Mouse (Mus musculus) embryonic facial prominence, embryonic 14.5 days (tissue): ENCODE results near the gene Tbxas1. TPM values are rescaled to one million over a fixed set of nuclear protein-coding genes. Genes with fewer than 3 reads are reported as not detected.

Experiments used
- ATAC-seq: fragments of 200-750 bp; cut with Nextera tagmentation; 2 replicates; pipeline ENCODE4 v1.8.0; 2017; ENCODE audit warnings: low read depth, moderate number of reproducible peaks, moderate TSS enrichment
- DNase-seq: peaks from one replicate; pipeline ENCODE4 v3.0.0-alpha.2; 2015; ENCODE audit warnings: low spot score
- H3K27ac ChIP-seq: fragments of 300-500 bp; sonication (generic); replicated peaks from 2 replicates; pipeline ENCODE4 v1.5.1; 2014; ENCODE audit warnings: low read depth, mild to moderate bottlenecking, low read length, moderate library complexity
- H3K27me3 ChIP-seq: fragments of 300-500 bp; sonication (generic); replicated peaks from 2 replicates; pipeline ENCODE4 v1.6.1; 2014; ENCODE audit warnings: low read length; ENCODE audit not compliant: control insufficient read depth, insufficient read depth
- H3K36me3 ChIP-seq: fragments of 300-500 bp; sonication (generic); 2 replicates; pipeline ENCODE4 v1.6.1; 2014; ENCODE audit warnings: low read length, mixed read lengths; ENCODE audit not compliant: control insufficient read depth, insufficient read depth
- H3K4me1 ChIP-seq: fragments of 300-500 bp; sonication (generic); 2 replicates; pipeline ENCODE4 v1.6.1; 2014; ENCODE audit warnings: antibody characterized with exemption, low read length; ENCODE audit not compliant: control insufficient read depth, insufficient read depth
- H3K4me2 ChIP-seq: fragments of 300-500 bp; sonication (generic); 2 replicates; pipeline ENCODE4 v1.6.1; 2014; ENCODE audit warnings: low read depth, mild to moderate bottlenecking, low read length, moderate library complexity, mixed read lengths
- H3K4me3 ChIP-seq: fragments of 300-500 bp; sonication (generic); 2 replicates; pipeline ENCODE4 v1.5.1; 2014; ENCODE audit warnings: low read depth, mild to moderate bottlenecking, low read length
- H3K9ac ChIP-seq: fragments of 300-500 bp; sonication (generic); 2 replicates; pipeline ENCODE4 v1.6.1; 2014; ENCODE audit warnings: low read depth, mild to moderate bottlenecking, low read length, moderate library complexity, mixed read lengths
- H3K9me3 ChIP-seq: fragments of 300-500 bp; sonication (generic); 2 replicates; pipeline ENCODE4 v1.6.1; 2016; ENCODE audit warnings: low read length; ENCODE audit not compliant: control insufficient read depth
- WGBS: fragments of 180-500 bp; shearing (Covaris S2); extraction: QIAGEN DNeasy Blood & Tissue Kit; methylation state at CpG from one replicate; pipeline ENCODE4 v1.1.7; 2014; 5-methylcytosine and 5-hydroxymethylcytosine counted together
- polyA plus RNA-seq: library from polyadenylated mRNA; unstranded; fragments of >200 nt; fragmentation: Nextera tagmentation; extraction: Ambion mirVana; gene quantifications from 2 replicates; pipeline ENCODE4 v1.2.1, GENCODE M21; 2014

Tbxas1 gene
- polyA plus RNA-seq, 1 experiment from 2014 or later: 4.2 TPM

GRCm38 (mm10) chr6:38866357-38866756 is 8.8 kb upstream of the Tbxas1 start:
- Histone ChIP-seq H3K9me3 (no peaks in the 10 kb centered on the region), H3K36me3 (no peaks in the 10 kb centered on the region), H3K9ac (no peak overlapping the region), H3K4me3 (no peak overlapping the region), H3K27ac (no peak overlapping the region), H3K27me3 (no peaks in the 10 kb centered on the region), H3K4me2 (no peak overlapping the region), H3K4me1 (0 out of 2 replicates have a peak, but pooled peaks cover 7% of the 10 kb centered on the region)
- DNase-seq: no peak
- 74% methylated on average over 1 of the region's 1 CpGs for WGBS
- no peak for ATAC-seq

GRCm38 (mm10) chr6:38866761-38867160 is 8.4 kb upstream of the Tbxas1 start:
- Histone ChIP-seq H3K9me3 (no peaks in the 10 kb centered on the region), H3K27me3 (no peaks in the 10 kb centered on the region), H3K4me1 (0 out of 2 replicates have a peak, but pooled peaks cover 7% of the 10 kb centered on the region), H3K9ac (no peak overlapping the region), H3K4me3 (no peak overlapping the region), H3K4me2 (no peak overlapping the region), H3K36me3 (no peaks in the 10 kb centered on the region), H3K27ac (no peak overlapping the region)
- 65% methylated on average over 2 of the region's 2 CpGs for WGBS
- ATAC-seq (no peak), DNase-seq (no peak)

- no peak for ATAC-seq
- no peaks in the 10 kb centered on the region for H3K9me3 ChIP-seq
- no peak overlapping the region for H3K4me3 ChIP-seq
- H3K27me3 ChIP-seq: no peaks in the 10 kb centered on the region
- WGBS: 44% methylated on average over 1 of the region's 1 CpGs
- DNase-seq: no peak
- H3K4me1 ChIP-seq: 0 out of 2 replicates have a peak, but pooled peaks cover 7% of the 10 kb centered on the region
- no peak overlapping the region for H3K27ac ChIP-seq
- H3K4me2 ChIP-seq: no peak overlapping the region
- no peaks in the 10 kb centered on the region for H3K36me3 ChIP-seq
- H3K9ac ChIP-seq: no peak overlapping the region
These were observed 7.9 kb upstream of the Tbxas1 start for GRCm38 (mm10) chr6:38867291-38867690.

- Histone ChIP-seq H3K27ac (no peak overlapping the region), H3K36me3 (no peaks in the 10 kb centered on the region), H3K4me3 (no peak overlapping the region), H3K9me3 (no peaks in the 10 kb centered on the region), H3K9ac (no peak overlapping the region), H3K4me2 (no peak overlapping the region), H3K27me3 (no peaks in the 10 kb centered on the region), H3K4me1 (peaks cover 7% of the 10 kb centered on the region; the same call in 1 of the 2 replicates)
- ATAC-seq (no peak), DNase-seq (no peak)
- 83% methylated on average over 1 of the region's 1 CpGs for WGBS
These were observed 6.2 kb upstream of the Tbxas1 start for GRCm38 (mm10) chr6:38868974-38869373.

GRCm38 (mm10) chr6:38870070-38870469 is 5.1 kb upstream of the Tbxas1 start:
- no peaks in the 10 kb centered on the region for H3K27me3 ChIP-seq
- ATAC-seq: no peak
- H3K9ac ChIP-seq: no peak overlapping the region
- H3K4me1 ChIP-seq: peaks cover 3% of the 10 kb centered on the region; the same call in 1 of the 2 replicates
- no peak for DNase-seq
- no peaks in the 10 kb centered on the region for H3K9me3 ChIP-seq
- WGBS: 32% methylated on average over 2 of the region's 2 CpGs
- H3K27ac ChIP-seq: no peak overlapping the region
- H3K36me3 ChIP-seq: no peaks in the 10 kb centered on the region
- no peak overlapping the region for H3K4me3 ChIP-seq
- H3K4me2 ChIP-seq: no peak overlapping the region

- ATAC-seq (no peak), DNase-seq (no peak)
- no peaks in the 10 kb centered on the region; the same call in 1 of the 2 replicates for H3K4me1 ChIP-seq
- no peaks in the 10 kb centered on the region for H3K36me3 ChIP-seq
- no peak overlapping the region for H3K27ac ChIP-seq
- no peak overlapping the region for H3K4me3 ChIP-seq
- H3K9ac ChIP-seq: no peak overlapping the region
- no peaks in the 10 kb centered on the region for H3K9me3 ChIP-seq
- no peak overlapping the region for H3K4me2 ChIP-seq
- H3K27me3 ChIP-seq: no peaks in the 10 kb centered on the region
- WGBS: 32% methylated on average over 7 of the region's 7 CpGs
These were observed 4.2 kb upstream of the Tbxas1 start for GRCm38 (mm10) chr6:38871051-38871450.

GRCm38 (mm10) chr6:38873316-38873715 is 1.9 kb upstream of the Tbxas1 start:
- no peak for ATAC-seq

GRCm38 (mm10) chr6:38874035-38874434 is 1.2 kb upstream of the Tbxas1 start:
- Histone ChIP-seq H3K4me3 (peak overlapping the region; percentile 88), H3K36me3 (no peaks in the 10 kb centered on the region), H3K4me1 (no peaks in the 10 kb centered on the region; the same call in 1 of the 2 replicates), H3K27me3 (no peaks in the 10 kb centered on the region), H3K27ac (peak overlapping the region; percentile 92; the same call in 1 of the 2 replicates), H3K9me3 (no peaks in the 10 kb centered on the region), H3K4me2 (peak overlapping the region; percentile 63), H3K9ac (peak overlapping the region; percentile 98)
- ATAC-seq (no peak), DNase-seq (peak; percentile 87)
- 5% methylated on average over 8 of the region's 8 CpGs for WGBS

More at GRCm38 (mm10) chr6:38873316-38873715, 1.9 kb upstream of the Tbxas1 start:
- H3K9me3 ChIP-seq: no peaks in the 10 kb centered on the region
- no peaks in the 10 kb centered on the region; the same call in 1 of the 2 replicates for H3K4me1 ChIP-seq
- H3K4me3 ChIP-seq: no peak overlapping the region
- no peak for DNase-seq
- H3K4me2 ChIP-seq: peak overlapping the region; percentile 63
- H3K36me3 ChIP-seq: no peaks in the 10 kb centered on the region
- no peaks in the 10 kb centered on the region for H3K27me3 ChIP-seq
- H3K9ac ChIP-seq: no peak overlapping the region
- no peak overlapping the region for H3K27ac ChIP-seq
- WGBS: 72% methylated on average over 1 of the region's 1 CpGs

GRCm38 (mm10) chr6:38874565-38875257 is 493 bp upstream of the Tbxas1 start:
- Histone ChIP-seq H3K36me3 (no peaks in the 10 kb centered on the region), H3K4me1 (no peaks in the 10 kb centered on the region; the same call in 1 of the 2 replicates), H3K27ac (peak overlapping the region; percentile 92), H3K9me3 (no peaks in the 10 kb centered on the region), H3K4me2 (peak overlapping the region; percentile 63), H3K4me3 (peak overlapping the region; percentile 88), H3K27me3 (no peaks in the 10 kb centered on the region), H3K9ac (peak overlapping the region; percentile 98)
- WGBS: under 1% methylated on average over 23 of the region's 23 CpGs
- ATAC-seq: no peak
- peak; percentile 54 for DNase-seq
